Mouse (Mus musculus): ENCODE measurements around the gene Ttll10. TPM values are rescaled to one million over a fixed set of nuclear protein-coding genes. Genes with fewer than 3 reads are reported as not detected.

Gene Ttll10
- polyA plus RNA-seq, 1 experiment from 2014 or later = 0.30 TPM

- 90% methylated on average over 5 of the region's 5 CpGs for WGBS
- no peaks in the 10 kb centered on the region for H3K9me3 ChIP-seq (replicated peaks)
- H3K36me3 ChIP-seq = no peaks in the 10 kb centered on the region
- H3K4me1 ChIP-seq = peaks cover 1% of the 10 kb centered on the region
- peaks cover 11% of the 10 kb centered on the region for H3K27me3 ChIP-seq (ENCODE audit: low read depth, poor library complexity, severe bottlenecking)
- H3K4me3 ChIP-seq = no peak overlapping the region
- no peak for DNase-seq (ENCODE audit: low spot score)
- no peak overlapping the region for H3K27ac ChIP-seq (replicated peaks)
Observed at GRCm38 (mm10) chr4:156083348-156083747, 24.1 kb upstream of the Ttll10 start.

- Histone ChIP-seq H3K4me1 (peaks cover 8% of the 10 kb centered on the region), H3K9me3 (replicated peaks) (no peaks in the 10 kb centered on the region), H3K27ac (replicated peaks) (no peak overlapping the region), H3K27me3 (ENCODE audit: low read depth, poor library complexity, severe bottlenecking) (peaks cover 17% of the 10 kb centered on the region), H3K36me3 (no peaks in the 10 kb centered on the region), H3K4me3 (no peak overlapping the region)
- DNase-seq (ENCODE audit: low spot score) = no peak
- WGBS = 65% methylated on average over 4 of the region's 4 CpGs
Observed at GRCm38 (mm10) chr4:156082621-156083234, 23.5 kb upstream of the Ttll10 start.

- Histone ChIP-seq H3K4me1 (peaks cover 19% of the 10 kb centered on the region), H3K4me3 (peak overlapping the region; percentile 55), H3K27ac (replicated peaks) (peak overlapping the region; percentile 57; the same call in 1 of the 2 replicates), H3K27me3 (ENCODE audit: low read depth, poor library complexity, severe bottlenecking) (peaks cover 44% of the 10 kb centered on the region), H3K36me3 (no peaks in the 10 kb centered on the region), H3K9me3 (replicated peaks) (no peaks in the 10 kb centered on the region)
- WGBS = under 1% methylated on average over 52 of the region's 58 CpGs
- DNase-seq (ENCODE audit: low spot score) = peak; percentile 35
Observed at GRCm38 (mm10) chr4:156077499-156078301, 18.5 kb upstream of the Ttll10 start.

GRCm38 (mm10) chr4:156076911-156077382, 17.7 kb upstream of the Ttll10 start:
- Histone ChIP-seq H3K27me3 (ENCODE audit: low read depth, poor library complexity, severe bottlenecking) (peaks cover 44% of the 10 kb centered on the region), H3K27ac (replicated peaks) (no peak overlapping the region), H3K36me3 (no peaks in the 10 kb centered on the region), H3K4me3 (peak overlapping the region; percentile 55), H3K9me3 (replicated peaks) (no peaks in the 10 kb centered on the region), H3K4me1 (peaks cover 19% of the 10 kb centered on the region)
- DNase-seq (ENCODE audit: low spot score) = no peak
- 7% methylated on average over 8 of the region's 8 CpGs for WGBS

- Histone ChIP-seq H3K4me3 (no peak overlapping the region), H3K27me3 (ENCODE audit: low read depth, poor library complexity, severe bottlenecking) (peaks cover 7% of the 10 kb centered on the region), H3K4me1 (peaks cover 17% of the 10 kb centered on the region), H3K36me3 (no peaks in the 10 kb centered on the region), H3K27ac (replicated peaks) (peak overlapping the region; percentile 55; the same call in 1 of the 2 replicates), H3K9me3 (replicated peaks) (no peaks in the 10 kb centered on the region)
- 54% methylated on average over 2 of the region's 2 CpGs for WGBS
- no peak for DNase-seq (ENCODE audit: low spot score)
Observed at GRCm38 (mm10) chr4:156070716-156071115, 11.5 kb upstream of the Ttll10 start.

- DNase-seq (ENCODE audit: low spot score) = no peak
- Histone ChIP-seq H3K4me1 (peaks cover 17% of the 10 kb centered on the region), H3K27ac (replicated peaks) (peak overlapping the region; percentile 55; the same call in 1 of the 2 replicates), H3K36me3 (no peaks in the 10 kb centered on the region), H3K9me3 (replicated peaks) (no peaks in the 10 kb centered on the region), H3K27me3 (ENCODE audit: low read depth, poor library complexity, severe bottlenecking) (peaks cover 3% of the 10 kb centered on the region; the same call in 1 of the 2 replicates), H3K4me3 (no peak overlapping the region)
- 54% methylated on average over 6 of the region's 6 CpGs for WGBS
Observed at GRCm38 (mm10) chr4:156070276-156070675, 11.1 kb upstream of the Ttll10 start.

GRCm38 (mm10) chr4:156069701-156070100, 10.5 kb upstream of the Ttll10 start:
- H3K9me3 ChIP-seq (replicated peaks) = no peaks in the 10 kb centered on the region
- no peak overlapping the region for H3K4me3 ChIP-seq
- H3K4me1 ChIP-seq = peaks cover 17% of the 10 kb centered on the region
- DNase-seq (ENCODE audit: low spot score) = no peak
- H3K27me3 ChIP-seq (ENCODE audit: low read depth, poor library complexity, severe bottlenecking) = no peaks in the 10 kb centered on the region
- no peak overlapping the region; the same call in 1 of the 2 replicates for H3K27ac ChIP-seq (replicated peaks)
- no peaks in the 10 kb centered on the region for H3K36me3 ChIP-seq
- 83% methylated on average over 7 of the region's 8 CpGs for WGBS

GRCm38 (mm10) chr4:156067256-156067949, 8.2 kb upstream of the Ttll10 start:
- WGBS = 77% methylated on average over 5 of the region's 5 CpGs
- DNase-seq (ENCODE audit: low spot score) = no peak
- Histone ChIP-seq H3K4me3 (no peak overlapping the region), H3K36me3 (no peaks in the 10 kb centered on the region), H3K27ac (replicated peaks) (no peak overlapping the region), H3K9me3 (replicated peaks) (no peaks in the 10 kb centered on the region), H3K4me1 (peaks cover 28% of the 10 kb centered on the region), H3K27me3 (ENCODE audit: low read depth, poor library complexity, severe bottlenecking) (no peaks in the 10 kb centered on the region)

- 89% methylated on average over 10 of the region's 10 CpGs for WGBS
- H3K27me3 ChIP-seq (ENCODE audit: low read depth, poor library complexity, severe bottlenecking) = no peaks in the 10 kb centered on the region
- H3K4me3 ChIP-seq = no peak overlapping the region
- DNase-seq (ENCODE audit: low spot score) = no peak
- H3K27ac ChIP-seq (replicated peaks) = no peak overlapping the region
- no peaks in the 10 kb centered on the region for H3K9me3 ChIP-seq (replicated peaks)
- H3K4me1 ChIP-seq = peaks cover 22% of the 10 kb centered on the region
- H3K36me3 ChIP-seq = no peaks in the 10 kb centered on the region
Observed at GRCm38 (mm10) chr4:156065156-156065894, 6.1 kb upstream of the Ttll10 start.

- Histone ChIP-seq H3K27me3 (ENCODE audit: low read depth, poor library complexity, severe bottlenecking) (no peaks in the 10 kb centered on the region), H3K9me3 (replicated peaks) (no peaks in the 10 kb centered on the region), H3K4me1 (peaks cover 17% of the 10 kb centered on the region), H3K36me3 (no peaks in the 10 kb centered on the region), H3K27ac (replicated peaks) (no peak overlapping the region), H3K4me3 (no peak overlapping the region)
- no peak for DNase-seq (ENCODE audit: low spot score)
- 88% methylated on average over 9 of the region's 9 CpGs for WGBS
Observed at GRCm38 (mm10) chr4:156064510-156064897, 5.3 kb upstream of the Ttll10 start.

- Histone ChIP-seq H3K27me3 (ENCODE audit: low read depth, poor library complexity, severe bottlenecking) (no peaks in the 10 kb centered on the region), H3K9me3 (replicated peaks) (no peaks in the 10 kb centered on the region), H3K4me1 (peaks cover 15% of the 10 kb centered on the region), H3K27ac (replicated peaks) (peak overlapping the region; percentile 70), H3K4me3 (no peak overlapping the region), H3K36me3 (no peaks in the 10 kb centered on the region)
- 6% methylated on average over 4 of the region's 4 CpGs for WGBS
- peak; percentile 36 for DNase-seq (ENCODE audit: low spot score)
Observed at GRCm38 (mm10) chr4:156063861-156064509, 4.8 kb upstream of the Ttll10 start.

- no peak for DNase-seq (ENCODE audit: low spot score)
Observed at GRCm38 (mm10) chr4:156059713-156060112, 499 bp upstream of the Ttll10 start.

More at GRCm38 (mm10) chr4:156059713-156060112, 499 bp upstream of the Ttll10 start:
- Histone ChIP-seq H3K27ac (replicated peaks) (no peak overlapping the region), H3K36me3 (no peaks in the 10 kb centered on the region), H3K4me3 (no peak overlapping the region), H3K9me3 (replicated peaks) (no peaks in the 10 kb centered on the region), H3K4me1 (peaks cover 15% of the 10 kb centered on the region), H3K27me3 (ENCODE audit: low read depth, poor library complexity, severe bottlenecking) (no peaks in the 10 kb centered on the region)
- WGBS = 42% methylated on average over 10 of the region's 10 CpGs
